Comparison of ENCODE assay signal across 8 mouse cellular contexts in genomic region chr9:21243826-21244427, GRCm38 (mm10). TPM values are rescaled to one million over a fixed set of nuclear protein-coding genes. Genes with fewer than 3 reads are reported as not detected.
A peak's percentile ranks its signal among the peaks of the same experiment; 100 is the strongest.
DNase-seq lines count a peak whose midpoint lies in the region; ATAC-seq lines count a peak whose summit lies in the region.

No protein-coding gene starts in this region.

- no peak for DNase-seq in kidney, postnatal 25 days
- peak; percentile 92 for DNase-seq in cerebellum, adult 11-12 months
- no peak for DNase-seq in hindbrain, embryonic 14.5 days (ENCODE audit: low spot score)
- DNase-seq in c-Kit-positive CD71-positive TER-119-positive erythroid progenitor cells, embryonic 14.5 days (ENCODE audit: low spot score): no peak
- DNase-seq in adrenal gland, postnatal 10 days: no peak
- no peak for DNase-seq in kidney, adult 8-10 months

- no peak overlapping the region for H3K27ac ChIP-seq in kidney, embryonic 15.5 days
- H3K27ac ChIP-seq in hindbrain, embryonic 14.5 days: peak overlapping the region; percentile 57
- H3K27ac ChIP-seq in midbrain, embryonic 16.5 days (ENCODE audit: low read length): peak overlapping the region; percentile 60; the same call in 1 of the 2 replicates

- H3K4me1 ChIP-seq in kidney, embryonic 15.5 days: peaks cover 41% of the 10 kb centered on the region
- H3K4me1 ChIP-seq in hindbrain, embryonic 14.5 days (replicated peaks; ENCODE audit: control insufficient read depth, insufficient read depth, low read length): peaks cover 15% of the 10 kb centered on the region; the same call in 1 of the 2 replicates
- peaks cover 18% of the 10 kb centered on the region; the same call in 1 of the 2 replicates for H3K4me1 ChIP-seq in midbrain, embryonic 16.5 days (ENCODE audit: control insufficient read depth, insufficient read depth, low read length)

- ATAC-seq in kidney, embryonic 15.5 days (replicated peaks; ENCODE audit: low FRiP score): no peak
- no peak for ATAC-seq in hindbrain, embryonic 14.5 days (ENCODE audit: low FRiP score)
- no peak for ATAC-seq in midbrain, embryonic 16.5 days

- peak overlapping the region; percentile 83 for H3K4me2 ChIP-seq in kidney, embryonic 15.5 days
- peak overlapping the region; percentile 83 for H3K4me2 ChIP-seq in hindbrain, embryonic 14.5 days (replicated peaks)
- H3K4me2 ChIP-seq in midbrain, embryonic 16.5 days (ENCODE audit: low read length): peak overlapping the region; percentile 76

- peak overlapping the region; percentile 39 for H3K9ac ChIP-seq in kidney, embryonic 15.5 days
- H3K9ac ChIP-seq in hindbrain, embryonic 14.5 days: peak overlapping the region; percentile 61
- peak overlapping the region; percentile 64 for H3K9ac ChIP-seq in midbrain, embryonic 16.5 days (ENCODE audit: low read depth, low read length)

- peak overlapping the region; percentile 51 for H3K4me3 ChIP-seq in kidney, embryonic 15.5 days (replicated peaks)
- peak overlapping the region; percentile 44 for H3K4me3 ChIP-seq in hindbrain, embryonic 14.5 days (replicated peaks; ENCODE audit: low read length)
- peak overlapping the region; percentile 45 for H3K4me3 ChIP-seq in midbrain, embryonic 16.5 days (ENCODE audit: low read depth, low read length)

- H3K36me3 ChIP-seq in kidney, embryonic 15.5 days: no peaks in the 10 kb centered on the region
- H3K36me3 ChIP-seq in hindbrain, embryonic 14.5 days (replicated peaks; ENCODE audit: control insufficient read depth, insufficient read depth): no peaks in the 10 kb centered on the region
- H3K36me3 ChIP-seq in midbrain, embryonic 16.5 days (ENCODE audit: control insufficient read depth, insufficient read depth, low read length): no peaks in the 10 kb centered on the region

- no peaks in the 10 kb centered on the region for H3K9me3 ChIP-seq in kidney, embryonic 15.5 days (replicated peaks)
- H3K9me3 ChIP-seq in hindbrain, embryonic 14.5 days (ENCODE audit: control insufficient read depth, low read length): no peaks in the 10 kb centered on the region
- no peaks in the 10 kb centered on the region for H3K9me3 ChIP-seq in midbrain, embryonic 16.5 days (replicated peaks; ENCODE audit: control insufficient read depth, low read length, poor library complexity, severe bottlenecking)

- 6% methylated on average over 42 of the region's 42 CpGs for WGBS in kidney, embryonic 15.5 days
- 4% methylated on average over 42 of the region's 42 CpGs for WGBS in hindbrain, embryonic 14.5 days
- 3% methylated on average over 42 of the region's 42 CpGs for WGBS in midbrain, embryonic 16.5 days

- peaks cover 70% of the 10 kb centered on the region for H3K27me3 ChIP-seq in kidney, embryonic 15.5 days
- H3K27me3 ChIP-seq in hindbrain, embryonic 14.5 days (ENCODE audit: control insufficient read depth, insufficient read depth, low read length): peaks cover 65% of the 10 kb centered on the region
- H3K27me3 ChIP-seq in midbrain, embryonic 16.5 days (ENCODE audit: control insufficient read depth, insufficient read depth, low read depth, low read length): peaks cover 52% of the 10 kb centered on the region

RNA-seq across cellular contexts. Expression of gene S1pr5, which starts 4.3 kb away (rescaled TPM):
- polyA plus RNA-seq in kidney, embryonic 15.5 days (2015; fragmentation: Nextera tagmentation; extraction: Ambion mirVana): 0.19 TPM in 1 of 2 replicates, not detected in the other
- 3.9 and 4.1 TPM in 2 replicates for polyA plus RNA-seq in hindbrain, embryonic 14.5 days (2014; fragmentation: Nextera tagmentation; extraction: Ambion mirVana)
- 3.7 and 4.3 TPM in 2 replicates for polyA plus RNA-seq in midbrain, embryonic 16.5 days (2015; fragmentation: Nextera tagmentation; extraction: Ambion mirVana)
- 1 to 10 TPM; 1.4 to 1.7 TPM for total RNA-seq in adrenal gland, postnatal 10 days (2021)

RNA-seq across cellular contexts. Expression of gene Keap1, which starts 4.8 kb away (rescaled TPM):
- polyA plus RNA-seq in kidney, embryonic 15.5 days (2015; fragmentation: Nextera tagmentation; extraction: Ambion mirVana): 55.1 and 64.2 TPM in 2 replicates
- polyA plus RNA-seq in hindbrain, embryonic 14.5 days (2014; fragmentation: Nextera tagmentation; extraction: Ambion mirVana): 39.3 and 43.6 TPM in 2 replicates
- 68.0 and 69.9 TPM in 2 replicates for polyA plus RNA-seq in midbrain, embryonic 16.5 days (2015; fragmentation: Nextera tagmentation; extraction: Ambion mirVana)
- total RNA-seq in adrenal gland, postnatal 10 days (2021): 10 to 100 TPM; 39.4 to 45.8 TPM

RNA-seq across cellular contexts. Expression of gene Atg4d, which starts 21.2 kb away (rescaled TPM):
- polyA plus RNA-seq in kidney, embryonic 15.5 days (2015; fragmentation: Nextera tagmentation; extraction: Ambion mirVana): 42.7 and 49.5 TPM in 2 replicates
- 38.1 and 46.9 TPM in 2 replicates for polyA plus RNA-seq in hindbrain, embryonic 14.5 days (2014; fragmentation: Nextera tagmentation; extraction: Ambion mirVana)
- polyA plus RNA-seq in midbrain, embryonic 16.5 days (2015; fragmentation: Nextera tagmentation; extraction: Ambion mirVana): 43.0 and 47.9 TPM in 2 replicates
- 10 to 100 TPM; 45.4 to 48.1 TPM for total RNA-seq in adrenal gland, postnatal 10 days (2021)

RNA-seq across cellular contexts. Expression of gene Kri1, which starts 43.8 kb away (rescaled TPM):
- polyA plus RNA-seq in kidney, embryonic 15.5 days (2015; fragmentation: Nextera tagmentation; extraction: Ambion mirVana): 13.8 and 19.8 TPM in 2 replicates
- polyA plus RNA-seq in hindbrain, embryonic 14.5 days (2014; fragmentation: Nextera tagmentation; extraction: Ambion mirVana): 11.2 and 15.6 TPM in 2 replicates
- polyA plus RNA-seq in midbrain, embryonic 16.5 days (2015; fragmentation: Nextera tagmentation; extraction: Ambion mirVana): 17.0 and 18.3 TPM in 2 replicates
- total RNA-seq in adrenal gland, postnatal 10 days (2021): 10 to 100 TPM; 28.8 to 38.4 TPM

RNA-seq across cellular contexts. Expression of gene Cdkn2d, which starts 47.3 kb away (rescaled TPM):
- polyA plus RNA-seq in kidney, embryonic 15.5 days (2015; fragmentation: Nextera tagmentation; extraction: Ambion mirVana): 51.2 and 51.5 TPM in 2 replicates
- 107 and 112 TPM in 2 replicates for polyA plus RNA-seq in hindbrain, embryonic 14.5 days (2014; fragmentation: Nextera tagmentation; extraction: Ambion mirVana)
- polyA plus RNA-seq in midbrain, embryonic 16.5 days (2015; fragmentation: Nextera tagmentation; extraction: Ambion mirVana): 98.9 and 117 TPM in 2 replicates
- 10 to 100 TPM; 16.8 to 23.8 TPM for total RNA-seq in adrenal gland, postnatal 10 days (2021)
